Mouse (Mus musculus): ENCODE results near the gene Unc79.

DNA sequence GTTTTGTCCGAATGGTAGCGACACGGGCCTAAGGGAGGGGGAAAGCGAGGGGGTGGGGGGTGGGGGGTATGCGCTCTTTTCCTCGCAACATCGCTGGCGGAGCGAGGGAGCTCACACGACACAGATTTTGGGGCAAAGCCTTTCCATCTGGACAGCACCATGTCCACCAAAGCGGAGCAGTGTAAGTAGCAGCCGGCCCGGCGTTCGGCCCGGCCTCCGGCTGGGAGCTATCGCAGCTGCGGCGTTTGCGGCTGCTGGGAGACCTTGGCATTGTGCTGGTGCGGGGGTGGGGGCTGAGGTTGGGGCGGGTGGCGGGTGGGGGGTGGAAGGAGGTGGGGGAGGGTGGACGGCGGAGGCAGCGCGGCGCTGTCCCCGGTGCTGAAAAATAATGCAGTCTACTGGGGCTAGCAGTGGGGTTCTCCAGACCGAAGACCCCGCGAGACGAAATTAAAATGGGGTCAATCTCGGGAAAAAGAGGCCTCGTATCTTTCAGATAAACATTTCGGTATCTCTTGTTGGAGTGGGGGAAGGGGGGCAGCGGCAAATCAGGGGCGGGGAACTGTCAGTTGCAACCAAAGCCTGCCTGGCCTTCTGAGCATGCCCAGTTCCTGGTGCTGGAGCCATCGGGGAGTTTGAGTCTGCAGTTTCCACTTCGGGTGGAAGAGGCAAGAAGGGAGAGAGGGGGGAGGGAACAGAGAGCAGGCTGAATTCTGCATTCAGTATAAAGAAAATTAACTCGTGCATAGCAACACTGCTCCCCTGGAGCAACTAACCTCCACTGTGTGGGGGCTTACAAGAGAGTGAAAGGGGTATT, 943 bp downstream of the Unc79 start:
- TF ChIP-seq CTCF (IDR thresholded peaks at IDR 0.05; ENCODE audit: control insufficient read depth, insufficient read depth, insufficient replicate concordance, low read depth, low read length) (no peak), POLR2A (IDR thresholded peaks at IDR 0.05; ENCODE audit: control insufficient read depth, low read depth, low read length) (no peak)
